Mouse (Mus musculus) liver, embryonic 11.5 days (tissue): Measurements from ENCODE around the gene Usp27x. TPM values are rescaled to one million over a fixed set of nuclear protein-coding genes. Genes with fewer than 3 reads are reported as not detected.
A peak's percentile ranks its signal among the peaks of the same experiment; 100 is the strongest.

ENCODE experiments used
- ATAC-seq: fragments of 200-750 bp; cut with Nextera tagmentation; replicated peaks from 2 replicates; pipeline ENCODE4 v1.8.0; 2017; ENCODE audit warnings: moderate number of reproducible peaks, mild to moderate bottlenecking, moderate TSS enrichment, moderate library complexity; ENCODE audit not compliant: low FRiP score
- DNase-seq: peaks from one replicate; pipeline ENCODE4 v3.0.0-alpha.2; 2017; ENCODE audit warnings: low spot score
- H3K27ac ChIP-seq: fragments of 300-500 bp; sonication (generic); 2 replicates; pipeline ENCODE4 v1.5.1; 2014; ENCODE audit warnings: mild to moderate bottlenecking, low read depth, low read length, control low read depth
- H3K27me3 ChIP-seq: fragments of 300-500 bp; sonication (generic); replicated peaks from 2 replicates; pipeline ENCODE4 v1.6.1; 2014; ENCODE audit warnings: low read length, mixed read lengths; ENCODE audit not compliant: control insufficient read depth, insufficient read depth
- H3K36me3 ChIP-seq: fragments of 300-500 bp; sonication (generic); 2 replicates; pipeline ENCODE4 v1.6.1; 2014; ENCODE audit warnings: mild to moderate bottlenecking, low read length, moderate library complexity, mixed read lengths; ENCODE audit not compliant: control insufficient read depth, insufficient read depth
- H3K4me1 ChIP-seq: fragments of 300-500 bp; sonication (generic); replicated peaks from 2 replicates; pipeline ENCODE4 v1.6.1; 2014; ENCODE audit warnings: low read length, mixed read lengths; ENCODE audit not compliant: control insufficient read depth, insufficient read depth
- H3K4me2 ChIP-seq: fragments of 300-500 bp; sonication (generic); 2 replicates; pipeline ENCODE4 v1.6.1; 2014; ENCODE audit warnings: mild to moderate bottlenecking, control low read depth, moderate library complexity
- H3K4me3 ChIP-seq: fragments of 300-500 bp; sonication (generic); 2 replicates; pipeline ENCODE4 v1.5.1; 2014; ENCODE audit warnings: low read depth, low read length, control low read depth
- H3K9ac ChIP-seq: fragments of 300-500 bp; sonication (generic); 2 replicates; pipeline ENCODE4 v1.6.1; 2014; ENCODE audit warnings: low read depth, low read length, control low read depth
- H3K9me3 ChIP-seq: fragments of 300-500 bp; sonication (generic); 2 replicates; pipeline ENCODE4 v1.6.1; 2016; ENCODE audit warnings: low read length, inconsistent platforms, mixed read lengths; ENCODE audit not compliant: control insufficient read depth
- WGBS: fragments of 180-500 bp; shearing (Covaris S2); extraction: QIAGEN DNeasy Blood & Tissue Kit; methylation state at CpG from one replicate; pipeline ENCODE4 v1.1.7; 2014; 5-methylcytosine and 5-hydroxymethylcytosine counted together
- polyA plus RNA-seq: library from polyadenylated mRNA; unstranded; fragments of >200 nt; fragmentation: Nextera tagmentation; extraction: Ambion mirVana; gene quantifications from 2 replicates; pipeline ENCODE4 v1.2.1, GENCODE M21; 2014

The Usp27x gene
- polyA plus RNA-seq, 1 experiment from 2014 or later: 0.26 TPM

- WGBS: 33% methylated on average over 39 of the region's 40 CpGs
- ATAC-seq: peak; percentile 65
- peak overlapping the region; percentile 48; the same call in 1 of the 2 replicates for H3K27ac ChIP-seq
Observed at GRCm38 (mm10) chrX:7375322-7375715, 311 bp downstream of the Usp27x start.

GRCm38 (mm10) chrX:7325455-7325854, 50.2 kb downstream of the Usp27x start:
- WGBS: 21% methylated on average over 2 of the region's 2 CpGs
- ATAC-seq (no peak), DNase-seq (no peak)
- H3K9ac ChIP-seq: no peak overlapping the region
- H3K4me3 ChIP-seq: no peak overlapping the region
- no peak overlapping the region for H3K4me2 ChIP-seq
- no peaks in the 10 kb centered on the region for H3K27me3 ChIP-seq
- H3K4me1 ChIP-seq: no peaks in the 10 kb centered on the region
- no peaks in the 10 kb centered on the region for H3K9me3 ChIP-seq
- H3K27ac ChIP-seq: no peak overlapping the region
- no peaks in the 10 kb centered on the region for H3K36me3 ChIP-seq

More at GRCm38 (mm10) chrX:7375322-7375715, 311 bp downstream of the Usp27x start:
- Histone ChIP-seq H3K27me3 (no peaks in the 10 kb centered on the region), H3K36me3 (no peaks in the 10 kb centered on the region), H3K9ac (peak overlapping the region; percentile 56), H3K4me3 (peak overlapping the region; percentile 60), H3K4me1 (peaks cover 3% of the 10 kb centered on the region; the same call in 1 of the 2 replicates), H3K9me3 (no peaks in the 10 kb centered on the region), H3K4me2 (peak overlapping the region; percentile 85)
- DNase-seq: no peak

- H3K4me1 ChIP-seq: no peaks in the 10 kb centered on the region
- DNase-seq (peak; percentile 32), ATAC-seq (no peak)
- no peak overlapping the region for H3K4me3 ChIP-seq
- H3K27ac ChIP-seq: no peak overlapping the region
- no peaks in the 10 kb centered on the region for H3K36me3 ChIP-seq
- WGBS: 14% methylated on average over 7 of the region's 7 CpGs
- H3K9ac ChIP-seq: no peak overlapping the region
- H3K27me3 ChIP-seq: no peaks in the 10 kb centered on the region; the same call in 1 of the 2 replicates
- H3K4me2 ChIP-seq: no peak overlapping the region
- H3K9me3 ChIP-seq: no peaks in the 10 kb centered on the region
Observed at GRCm38 (mm10) chrX:7322288-7322687, 53.3 kb downstream of the Usp27x start.

Other genes with a start within 250 kb of the Usp27x start
- 10.3 and 11.3 TPM in 2 replicates for gene Clcn5, start 56.5 kb downstream of the Usp27x start, polyA plus RNA-seq
- 0.06 TPM in 1 of 2 replicates, not detected in the other for gene Foxp3, start 197.8 kb upstream of the Usp27x start, polyA plus RNA-seq
- 0.49 and 1.4 TPM in 2 replicates for gene Ppp1r3f, start 198.5 kb upstream of the Usp27x start, polyA plus RNA-seq
- gene Ccdc22, start 229.7 kb upstream of the Usp27x start, polyA plus RNA-seq: 32.5 and 35.3 TPM in 2 replicates
- gene Cacna1f, start 231.3 kb upstream of the Usp27x start, polyA plus RNA-seq: 0.03 and 0.08 TPM in 2 replicates